Mouse (Mus musculus): ENCODE measurements around the gene Mmp14. TPM values are rescaled to one million over a fixed set of nuclear protein-coding genes. Genes with fewer than 3 reads are reported as not detected.

Mmp14 gene
- 80.4 and 83.8 TPM in 2 replicates for polyA plus RNA-seq (2012; rRNA removed)

DNA sequence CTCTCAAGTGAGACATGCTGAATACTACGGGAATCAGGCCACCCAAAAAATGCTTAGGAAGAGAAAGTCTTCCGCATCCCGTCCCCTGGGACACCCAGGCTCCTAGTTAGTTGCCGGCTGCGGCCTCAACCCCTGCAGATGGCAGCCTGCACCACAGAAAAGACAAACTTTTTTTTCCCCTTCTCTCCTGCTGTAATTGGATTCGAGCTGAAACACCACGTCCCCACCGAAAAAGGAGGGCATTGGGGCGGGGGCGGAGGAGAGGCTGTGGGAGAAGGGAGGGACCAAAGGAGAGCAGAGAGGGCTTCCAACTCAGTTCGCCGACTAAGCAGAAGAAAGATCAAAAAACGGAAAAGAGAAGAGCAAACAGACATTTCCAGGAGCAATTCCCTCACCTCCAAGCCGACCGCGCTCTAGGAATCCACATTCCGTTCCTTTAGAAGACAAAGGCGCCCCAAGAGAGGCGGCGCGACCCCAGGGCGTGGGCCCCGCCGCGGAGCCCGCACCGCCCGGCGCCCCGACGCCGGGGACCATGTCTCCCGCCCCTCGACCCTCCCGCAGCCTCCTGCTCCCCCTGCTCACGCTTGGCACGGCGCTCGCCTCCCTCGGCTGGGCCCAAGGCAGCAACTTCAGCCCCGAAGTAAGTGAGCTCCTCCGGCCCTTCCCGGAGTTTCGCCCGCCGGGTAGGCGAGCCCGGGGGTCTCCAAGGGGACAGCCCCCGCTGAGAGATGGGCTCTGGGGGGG is at the start of gene Mmp14:
Gene Mmp14, plus strand, starts transcription at position 279 of the 744 bp plus-strand sequence.
- TF ChIP-seq POLR2A (IDR thresholded peaks at IDR 0.05; ENCODE audit: borderline replicate concordance, extremely low read depth, insufficient read depth, insufficient read length, poor library complexity, severe bottlenecking) (0 out of 2 replicates have a peak, but pooled peaks have one; percentile 5), CTCF (IDR thresholded peaks at IDR 0.05; ENCODE audit: borderline replicate concordance, extremely low read depth, insufficient read depth, insufficient read length) (no peak; the same call in 1 of the 2 replicates)
- peak; percentile 92 for DNase-seq (ENCODE audit: low read depth)

- DNase-seq (ENCODE audit: low read depth): no peak
- TF ChIP-seq POLR2A (IDR thresholded peaks at IDR 0.05; ENCODE audit: borderline replicate concordance, extremely low read depth, insufficient read depth, insufficient read length, poor library complexity, severe bottlenecking): no peak
- TF ChIP-seq CTCF (IDR thresholded peaks at IDR 0.05; ENCODE audit: borderline replicate concordance, extremely low read depth, insufficient read depth, insufficient read length): no peak
These were observed 49.6 kb upstream of the Mmp14 start for GRCm38 (mm10) chr14:54381816-54382215.

- DNase-seq (ENCODE audit: low read depth): peak; percentile 10
These were observed 48.8 kb upstream of the Mmp14 start for GRCm38 (mm10) chr14:54382641-54383040.

DNA sequence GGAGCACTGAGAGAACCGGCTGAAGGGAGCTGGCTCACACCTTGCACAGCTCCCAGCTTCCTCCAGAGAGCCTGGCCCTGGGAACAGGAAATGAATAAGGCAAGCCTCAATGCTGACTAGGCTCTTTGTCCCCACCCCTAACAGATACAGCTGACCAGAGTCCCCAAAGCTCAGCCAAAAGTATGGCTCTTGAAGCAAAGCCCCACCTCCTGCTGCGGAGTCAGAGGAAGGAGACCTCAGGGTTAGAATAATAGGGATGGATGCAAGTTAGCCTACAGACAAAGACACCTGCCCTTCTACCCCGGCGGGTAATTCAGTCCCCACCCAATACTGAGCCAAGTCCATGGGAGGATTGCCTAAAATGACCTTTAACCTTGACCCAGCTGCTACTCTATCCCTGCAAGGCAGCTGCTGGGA is 48.0 kb upstream of the Mmp14 start:
- peak; percentile 9 for DNase-seq (ENCODE audit: low read depth)
- no peak for TF ChIP-seq POLR2A (IDR thresholded peaks at IDR 0.05; ENCODE audit: borderline replicate concordance, extremely low read depth, insufficient read depth, insufficient read length, poor library complexity, severe bottlenecking)
- TF ChIP-seq CTCF (IDR thresholded peaks at IDR 0.05; ENCODE audit: borderline replicate concordance, extremely low read depth, insufficient read depth, insufficient read length): no peak

More at GRCm38 (mm10) chr14:54382641-54383040, 48.8 kb upstream of the Mmp14 start:
- TF ChIP-seq CTCF (IDR thresholded peaks at IDR 0.05; ENCODE audit: borderline replicate concordance, extremely low read depth, insufficient read depth, insufficient read length) (no peak), POLR2A (IDR thresholded peaks at IDR 0.05; ENCODE audit: borderline replicate concordance, extremely low read depth, insufficient read depth, insufficient read length, poor library complexity, severe bottlenecking) (no peak)

DNA sequence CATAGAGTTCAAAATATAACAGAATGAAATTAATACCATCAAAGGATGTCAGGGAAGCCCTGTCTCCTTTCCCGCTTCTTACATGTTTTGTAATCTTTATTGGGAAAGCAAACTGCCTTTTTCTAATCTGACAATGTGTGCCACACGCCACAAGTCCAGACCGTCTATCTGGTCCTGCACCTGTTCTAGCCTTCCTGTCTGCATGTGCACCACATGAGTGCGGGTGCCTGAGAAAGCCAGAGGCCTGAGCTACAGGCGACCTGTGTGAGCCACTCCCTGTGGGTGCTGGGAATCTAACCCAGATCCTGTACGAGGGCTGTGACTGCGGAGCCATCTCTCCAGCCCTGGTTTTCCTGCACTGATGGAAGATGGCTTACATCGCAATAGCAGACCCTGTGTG is 47.0 kb upstream of the Mmp14 start:
- TF ChIP-seq POLR2A (IDR thresholded peaks at IDR 0.05; ENCODE audit: borderline replicate concordance, extremely low read depth, insufficient read depth, insufficient read length, poor library complexity, severe bottlenecking): no peak
- no peak for TF ChIP-seq CTCF (IDR thresholded peaks at IDR 0.05; ENCODE audit: borderline replicate concordance, extremely low read depth, insufficient read depth, insufficient read length)
- no peak for DNase-seq (ENCODE audit: low read depth)

DNA sequence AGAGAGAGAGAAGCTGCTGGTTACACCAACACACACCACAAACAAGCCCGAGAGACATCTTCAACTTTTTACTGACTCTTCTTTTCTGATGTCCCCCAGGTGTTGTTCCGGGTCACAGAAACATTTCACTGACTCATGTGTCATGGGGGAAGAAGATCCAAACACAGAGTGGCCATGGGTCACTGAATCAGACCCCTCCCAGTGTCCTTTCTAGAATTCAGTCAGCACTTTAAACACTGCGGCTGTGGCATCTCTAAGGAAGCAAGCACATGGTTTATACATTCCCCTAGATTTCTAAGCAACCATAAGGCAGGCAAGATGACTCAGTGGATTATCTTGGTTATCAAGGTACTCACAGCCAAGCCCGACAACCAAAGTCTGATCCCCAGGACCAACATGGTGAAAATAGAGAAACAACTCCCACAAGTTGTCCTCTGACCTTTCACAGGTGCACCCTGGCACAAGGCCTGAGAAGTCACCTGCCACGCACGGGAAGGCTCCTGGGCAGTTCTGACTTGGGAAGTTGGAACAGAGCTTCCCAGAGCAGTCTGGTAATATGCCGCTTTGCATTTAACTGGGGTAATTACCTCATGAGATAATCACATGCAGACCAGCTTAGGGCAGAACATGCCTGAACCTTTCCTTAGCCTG is 45.3 kb upstream of the Mmp14 start:
- TF ChIP-seq CTCF (IDR thresholded peaks at IDR 0.05; ENCODE audit: borderline replicate concordance, extremely low read depth, insufficient read depth, insufficient read length): no peak
- no peak for TF ChIP-seq POLR2A (IDR thresholded peaks at IDR 0.05; ENCODE audit: borderline replicate concordance, extremely low read depth, insufficient read depth, insufficient read length, poor library complexity, severe bottlenecking)
- DNase-seq (ENCODE audit: low read depth): no peak

DNA sequence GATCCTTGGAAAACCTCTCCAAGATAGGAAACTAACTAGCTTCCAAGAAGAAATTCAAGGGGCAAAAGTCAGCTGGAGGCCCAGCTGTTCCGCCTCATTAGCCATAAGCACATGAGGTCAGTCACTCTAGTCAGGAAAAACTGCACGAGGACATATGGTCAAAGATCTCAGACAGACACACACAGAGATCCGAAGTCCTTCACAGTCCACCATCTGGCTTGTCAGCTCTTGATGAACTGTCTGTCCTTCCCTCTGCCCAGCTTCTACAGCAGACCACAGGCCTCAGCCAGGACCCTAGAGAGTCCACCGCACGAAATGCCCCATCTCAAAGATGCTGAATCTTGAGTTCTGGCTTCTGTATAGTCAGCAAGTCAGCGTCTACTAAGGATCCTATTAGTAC is 43.9 kb upstream of the Mmp14 start:
- no peak for TF ChIP-seq POLR2A (IDR thresholded peaks at IDR 0.05; ENCODE audit: borderline replicate concordance, extremely low read depth, insufficient read depth, insufficient read length, poor library complexity, severe bottlenecking)
- TF ChIP-seq CTCF (IDR thresholded peaks at IDR 0.05; ENCODE audit: borderline replicate concordance, extremely low read depth, insufficient read depth, insufficient read length): no peak
- no peak for DNase-seq (ENCODE audit: low read depth)

DNA sequence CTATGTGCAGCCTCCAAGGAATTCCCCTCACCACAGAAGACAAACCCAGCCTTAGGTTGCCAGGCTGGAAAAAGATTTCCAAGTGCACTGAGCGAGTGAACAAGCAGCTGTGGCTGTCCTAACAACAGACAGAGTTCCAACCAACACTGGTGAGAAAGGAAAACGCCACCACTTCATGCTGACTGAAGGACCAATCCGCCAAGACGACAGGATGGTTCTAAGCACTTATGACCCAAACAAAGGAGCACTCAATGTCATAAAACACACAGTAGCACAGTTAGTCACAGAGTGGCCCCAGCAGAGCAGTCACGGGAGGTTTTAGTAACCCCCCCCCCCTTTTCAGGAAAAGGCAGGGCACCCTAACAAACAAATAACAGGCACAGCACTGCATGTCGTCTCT is 40.6 kb upstream of the Mmp14 start:
- TF ChIP-seq CTCF (IDR thresholded peaks at IDR 0.05; ENCODE audit: borderline replicate concordance, extremely low read depth, insufficient read depth, insufficient read length) (no peak), POLR2A (IDR thresholded peaks at IDR 0.05; ENCODE audit: borderline replicate concordance, extremely low read depth, insufficient read depth, insufficient read length, poor library complexity, severe bottlenecking) (no peak)
- DNase-seq (ENCODE audit: low read depth): no peak

DNA sequence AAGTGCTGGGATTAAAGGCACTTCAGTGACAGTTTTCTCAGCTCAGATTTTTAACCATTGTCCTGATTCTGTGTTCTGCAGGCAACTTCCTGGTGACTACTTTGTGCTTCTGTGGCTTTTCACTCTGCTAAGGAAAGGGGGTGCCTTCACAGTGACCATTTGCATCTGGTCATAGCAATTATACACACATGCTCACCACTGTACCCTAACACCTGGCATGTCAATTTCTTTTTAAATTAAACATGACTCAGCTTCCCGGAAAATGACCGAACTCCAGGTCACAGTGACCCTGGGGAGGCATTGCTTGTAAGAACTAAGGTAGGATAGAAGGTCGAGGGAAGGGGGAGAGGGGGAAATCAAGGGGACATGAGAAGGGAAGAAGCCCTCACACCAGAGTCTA is 37.6 kb upstream of the Mmp14 start:
- no peak for DNase-seq (ENCODE audit: low read depth)

GRCm38 (mm10) chr14:54394309-54394708 is 37.1 kb upstream of the Mmp14 start:
- no peak for DNase-seq (ENCODE audit: low read depth)
- TF ChIP-seq CTCF (IDR thresholded peaks at IDR 0.05; ENCODE audit: borderline replicate concordance, extremely low read depth, insufficient read depth, insufficient read length): no peak

More for the DNA sequence above, 37.6 kb upstream of the Mmp14 start:
- TF ChIP-seq POLR2A (IDR thresholded peaks at IDR 0.05; ENCODE audit: borderline replicate concordance, extremely low read depth, insufficient read depth, insufficient read length, poor library complexity, severe bottlenecking) (no peak), CTCF (IDR thresholded peaks at IDR 0.05; ENCODE audit: borderline replicate concordance, extremely low read depth, insufficient read depth, insufficient read length) (no peak)

DNA sequence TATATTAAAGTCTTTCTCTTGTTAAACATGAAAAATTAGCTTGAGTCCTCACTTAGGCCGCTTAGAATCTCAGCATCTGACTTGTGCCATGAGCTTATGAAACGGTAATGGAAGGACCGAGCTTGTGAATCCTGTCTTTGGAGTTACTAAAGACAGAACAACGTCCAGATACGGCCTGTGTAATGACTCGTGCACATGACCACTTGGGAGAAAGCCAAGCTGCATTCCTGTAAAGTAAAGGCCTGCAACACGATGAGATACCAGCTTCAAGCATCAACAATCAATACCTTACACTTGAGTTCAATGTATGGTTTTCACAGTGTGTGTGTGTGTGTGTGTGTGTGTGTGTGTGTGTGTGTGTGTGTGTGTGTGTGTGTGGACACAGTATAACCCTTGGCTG is 34.7 kb upstream of the Mmp14 start:
- no peak for TF ChIP-seq CTCF (IDR thresholded peaks at IDR 0.05; ENCODE audit: borderline replicate concordance, extremely low read depth, insufficient read depth, insufficient read length)
- no peak for TF ChIP-seq POLR2A (IDR thresholded peaks at IDR 0.05; ENCODE audit: borderline replicate concordance, extremely low read depth, insufficient read depth, insufficient read length, poor library complexity, severe bottlenecking)

More for the DNA sequence above, 34.7 kb upstream of the Mmp14 start:
- no peak for DNase-seq (ENCODE audit: low read depth)

Data from brain, embryonic 14.5 days (tissue).